In the genomic region with DNA sequence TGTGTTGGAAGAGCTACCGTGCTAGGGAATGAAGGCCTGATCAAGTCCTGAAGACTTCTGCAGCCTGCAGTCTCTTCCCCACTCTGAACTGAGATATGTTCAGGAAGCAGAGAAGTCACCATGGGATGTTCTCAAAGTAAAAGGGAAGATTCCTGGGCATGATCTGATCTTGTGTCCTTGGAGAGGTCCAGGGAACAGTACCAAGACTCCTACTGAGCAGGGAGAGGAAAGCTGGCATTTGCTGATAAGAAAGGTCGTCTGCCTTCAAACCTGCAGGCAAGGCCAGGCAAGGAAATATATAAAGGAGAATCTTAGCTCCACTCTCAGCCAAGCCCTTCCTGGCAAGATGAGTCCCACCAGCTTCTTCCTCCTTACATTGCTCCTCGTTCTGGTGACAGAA, we compare ENCODE assay signal across 9 mouse cellular contexts. TPM values are rescaled to one million over a fixed set of nuclear protein-coding genes. Genes with fewer than 3 reads are reported as not detected.
DNase-seq lines count a peak whose midpoint lies in the region; TF ChIP-seq lines count a peak whose summit lies in the region.
"Not testable (repeated sequence)": the region's sequence is repeated elsewhere in the genome, so short reads cannot be mapped to it uniquely, and the experiment has no call there.
"Had no signal": no experiment of that assay in that cellular context is flagged by ENCODE, and none has a peak within 500 bp of the region (broad histone marks: within the 10 kb centered on the region; RNA-seq: fewer than 3 reads in every experiment).

Gene Svs5, plus strand, starts transcription at position 301 of the 400 bp plus-strand sequence.

- TF ChIP-seq POLR2A in testis, adult 2 months (IDR thresholded peaks at IDR 0.05; ENCODE audit: control insufficient read depth, low read depth, low read length), result not testable (repeated sequence)

- H3K4me1 ChIP-seq in testis, adult 2 months (ENCODE audit: control insufficient read depth, insufficient read depth, low read length), result not testable (repeated sequence)

- not testable (repeated sequence) for TF ChIP-seq CTCF in testis, adult 2 months (IDR thresholded peaks at IDR 0.05; ENCODE audit: control insufficient read depth, insufficient read depth, insufficient replicate concordance, low read depth, low read length)

- not testable (repeated sequence) for DNase-seq in gonadal fat pad, adult 2 months (ENCODE audit: low read depth)

- H3K4me3 ChIP-seq in testis, adult 2 months (ENCODE audit: control insufficient read depth, low read depth, low read length), result peak within 1 kb of the TSS; percentile 81

- not testable (repeated sequence) for H3K27ac ChIP-seq in testis, adult 2 months (ENCODE audit: control insufficient read depth, insufficient read depth, low read depth, low read length)

- not testable (repeated sequence) for H3K36me3 ChIP-seq in testis, adult 2 months (ENCODE audit: control insufficient read depth, insufficient read depth, low read length)

- not testable (repeated sequence) for H3K27me3 ChIP-seq in testis, adult 2 months (ENCODE audit: control insufficient read depth, insufficient read depth, low read length)

RNA-seq across cellular contexts. Expression of gene Svs5, which starts in this region (rescaled TPM):
- 32.6 TPM in 1 of 2 replicates, not detected in the other for polyA plus RNA-seq in gonadal fat pad, adult 2 months (2012; rRNA removed)
- polyA plus RNA-seq in testis, adult 2 months (2012; rRNA removed), result 3.4 and 4.2 TPM in 2 replicates
- polyA plus RNA-seq: activated CD4-positive, CD25-positive, alpha-beta regulatory T cell, adult 4 months; adrenal gland, adult 2 months; brain, embryonic 14.5 days; C2C12; CD4-positive, CD25-positive, alpha-beta regulatory T cell, adult 4 months; G1E; Patski had no signal
